Mouse (Mus musculus): ENCODE data around the gene Ccdc105.

The Ccdc105 gene

DNA sequence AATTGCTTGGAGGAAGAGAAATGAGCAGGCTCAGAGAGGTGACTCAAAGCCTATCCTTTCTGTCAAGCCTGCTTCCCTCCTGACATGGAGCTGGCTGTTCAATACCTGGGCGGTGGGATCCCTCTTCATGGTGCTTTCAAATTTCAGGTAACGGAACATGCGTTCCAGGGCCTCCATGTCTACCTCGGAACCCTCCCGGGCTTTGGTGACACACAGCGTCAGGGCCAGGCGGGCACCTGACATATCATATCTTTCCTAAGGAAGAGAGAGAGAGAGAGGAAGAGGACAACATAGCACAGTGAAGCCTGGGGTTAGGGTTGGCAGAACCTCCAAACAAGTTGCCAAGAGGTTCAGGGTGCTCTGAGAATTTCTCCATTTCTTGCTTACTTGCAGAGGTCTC is 37.7 kb downstream of the Ccdc105 start:
- DNase-seq: no peak

- no peak for DNase-seq
Measured at GRCm38 (mm10) chr10:78714129-78714528, 38.7 kb downstream of the Ccdc105 start.

DNA sequence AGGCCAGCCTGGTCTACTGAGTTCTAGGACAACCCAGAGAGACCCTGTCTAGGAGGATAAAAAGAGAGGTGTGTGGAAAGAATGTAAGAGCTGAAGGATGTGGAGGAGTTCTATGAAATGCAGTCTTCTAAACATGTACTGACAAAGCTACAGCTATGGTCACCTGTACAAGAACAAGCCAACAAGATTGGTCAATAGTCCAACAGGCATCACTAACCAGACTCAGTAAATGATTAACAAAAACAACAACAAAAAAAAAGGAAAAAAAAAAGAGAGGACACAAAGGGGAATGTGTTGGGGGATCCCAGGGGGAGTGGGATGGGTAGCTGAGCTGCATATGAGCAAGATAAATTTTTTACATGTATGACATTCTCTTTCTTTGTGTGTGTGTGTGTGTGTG is 42.2 kb downstream of the Ccdc105 start:
- DNase-seq: no peak

GRCm38 (mm10) chr10:78700881-78701280 is 52.0 kb downstream of the Ccdc105 start:
- no peak for DNase-seq

Measured in lung, adult 18-20 months (tissue).